Mouse (Mus musculus): ENCODE measurements around the gene Psg22.

DNA sequence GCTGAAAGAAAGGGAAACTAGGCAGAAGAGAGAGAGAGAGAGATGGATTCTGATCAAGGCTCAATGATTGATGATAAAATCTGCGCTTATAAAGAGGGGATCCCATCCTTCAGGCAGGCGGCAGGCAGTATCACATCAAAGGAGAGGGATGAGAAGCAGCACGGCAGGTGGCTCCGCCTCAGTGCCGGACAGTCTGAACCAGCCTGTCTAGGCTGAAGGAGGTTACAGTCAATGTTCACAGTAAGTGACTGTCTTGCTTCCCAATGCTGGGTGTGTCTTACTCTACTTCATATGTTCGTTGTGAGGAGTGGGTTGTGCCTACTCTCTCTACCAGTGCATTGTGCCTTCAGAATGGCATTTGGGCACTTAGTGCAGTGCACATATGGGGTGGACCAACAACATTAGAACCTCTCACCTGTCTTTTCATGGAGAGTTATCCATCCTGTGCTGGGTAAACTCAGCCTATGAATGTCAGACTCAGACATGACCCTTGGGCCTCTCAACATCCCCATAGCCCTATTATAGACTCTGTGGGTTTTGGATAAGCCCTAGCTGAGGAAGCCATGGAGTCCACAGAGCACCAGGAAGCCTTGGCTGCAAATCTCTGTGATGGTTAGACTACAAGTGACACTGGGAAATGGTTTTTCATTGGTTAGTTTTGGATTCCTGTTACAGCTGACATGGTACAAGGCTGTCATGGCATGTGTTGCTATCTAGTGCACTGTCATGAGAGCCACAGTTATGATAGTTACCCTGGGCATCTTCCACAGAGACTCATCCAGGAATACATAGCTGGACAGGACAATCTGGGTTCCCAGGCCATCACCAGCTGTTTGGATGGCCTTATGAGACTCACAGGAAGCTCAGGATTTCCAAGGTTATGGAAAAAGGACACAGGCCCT, 31.4 kb downstream of the Psg22 start:
- TF ChIP-seq CTCF (IDR thresholded peaks at IDR 0.05; ENCODE audit: borderline replicate concordance, control insufficient read depth, extremely low read depth, insufficient read depth, low read length, poor library complexity) (no peak), POLR2A (IDR thresholded peaks at IDR 0.05; ENCODE audit: control insufficient read depth, extremely low read depth, insufficient read depth, low read length, poor library complexity) (no peak)

Measured in thymus, adult 2 months (tissue).